Mouse (Mus musculus): ENCODE results near the gene Chchd10. TPM values are rescaled to one million over a fixed set of nuclear protein-coding genes. Genes with fewer than 3 reads are reported as not detected.

Chchd10 gene
- polyA plus RNA-seq, 2 experiments = 11.7 to 24.8 TPM

GRCm38 (mm10) chr10:75942736-75943477 is 10.0 kb downstream of the Chchd10 start, which contains the start of gene Vpreb3:
TSS of gene Vpreb3 (plus strand) at chr10:75943057.
- no peak within 1 kb of the TSS for H3K4me3 ChIP-seq (replicated peaks; ENCODE audit: low read length)
- no peak for DNase-seq (ENCODE audit: low spot score)
- WGBS = 80% methylated on average over 15 of the region's 15 CpGs
- H3K27me3 ChIP-seq (ENCODE audit: control insufficient read depth, insufficient read depth, low read length) = no peaks in the 10 kb centered on the region
- H3K4me2 ChIP-seq (replicated peaks; ENCODE audit: low read depth, low read length, severe bottlenecking) = no peak within 1 kb of the TSS
- no peaks in the 10 kb centered on the region for H3K4me1 ChIP-seq (ENCODE audit: control insufficient read depth, insufficient read depth, low read length)
- H3K9ac ChIP-seq (ENCODE audit: low read depth, low read length, severe bottlenecking) = no peak within 1 kb of the TSS
- H3K9me3 ChIP-seq (ENCODE audit: control insufficient read depth, low read length) = no peaks in the 10 kb centered on the region
- H3K27ac ChIP-seq (replicated peaks; ENCODE audit: low read depth, low read length) = no peak within 1 kb of the TSS
- no peaks in the 10 kb centered on the region for H3K36me3 ChIP-seq (ENCODE audit: control insufficient read depth, insufficient read depth, low read length)
- no peak for TF ChIP-seq POLR2A (IDR thresholded peaks at IDR 0.05; ENCODE audit: borderline replicate concordance, extremely low read depth, insufficient read depth, insufficient read length)
- ATAC-seq (ENCODE audit: low FRiP score, low read depth) = no peak

DNA sequence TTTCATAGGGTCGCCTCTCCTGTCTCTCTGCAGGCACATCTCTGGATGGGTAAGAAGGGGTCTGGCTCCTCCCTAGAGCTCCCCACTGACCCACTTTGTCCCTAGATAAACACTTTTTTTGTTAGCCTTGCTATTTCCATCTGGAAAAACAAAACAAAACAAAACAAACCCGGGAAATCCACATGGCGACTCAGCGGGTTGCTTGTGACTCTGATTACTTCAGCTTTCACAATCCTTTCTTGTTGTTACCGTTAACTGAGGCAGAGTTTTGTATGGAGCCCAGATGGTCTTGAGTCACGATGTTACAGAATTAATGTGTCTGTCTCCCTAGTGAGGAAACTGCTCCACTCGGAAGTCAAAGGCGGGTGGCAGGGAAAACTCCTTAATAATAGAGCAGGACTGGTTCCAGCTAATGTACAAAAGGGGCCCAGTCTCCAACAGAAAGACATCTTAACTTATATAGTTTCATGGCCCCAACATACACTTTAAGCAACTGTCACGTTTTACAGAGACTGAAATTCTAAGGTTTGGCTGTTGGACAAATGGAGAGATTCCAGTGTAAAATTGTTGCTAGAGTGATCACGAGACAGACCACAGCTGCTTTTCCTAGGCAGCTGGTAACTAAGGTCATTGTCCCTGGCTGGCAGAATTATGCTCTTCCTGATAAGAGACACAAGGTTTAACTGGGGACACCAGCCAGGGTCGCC is 11.3 kb downstream of the Chchd10 start:
- Histone ChIP-seq H3K9ac (ENCODE audit: low read depth, low read length, severe bottlenecking) (no peak overlapping the region), H3K27me3 (ENCODE audit: control insufficient read depth, insufficient read depth, low read length) (no peaks in the 10 kb centered on the region), H3K4me2 (replicated peaks; ENCODE audit: low read depth, low read length, severe bottlenecking) (no peak overlapping the region), H3K9me3 (ENCODE audit: control insufficient read depth, low read length) (no peaks in the 10 kb centered on the region), H3K27ac (replicated peaks; ENCODE audit: low read depth, low read length) (no peak overlapping the region), H3K4me3 (replicated peaks; ENCODE audit: low read length) (no peak overlapping the region), H3K36me3 (ENCODE audit: control insufficient read depth, insufficient read depth, low read length) (no peaks in the 10 kb centered on the region), H3K4me1 (ENCODE audit: control insufficient read depth, insufficient read depth, low read length) (no peaks in the 10 kb centered on the region)
- 44% methylated on average over 11 of the region's 11 CpGs for WGBS
- ATAC-seq (ENCODE audit: low FRiP score, low read depth) (no peak), DNase-seq (ENCODE audit: low spot score) (no peak)
- no peak for TF ChIP-seq POLR2A (IDR thresholded peaks at IDR 0.05; ENCODE audit: borderline replicate concordance, extremely low read depth, insufficient read depth, insufficient read length)

DNA sequence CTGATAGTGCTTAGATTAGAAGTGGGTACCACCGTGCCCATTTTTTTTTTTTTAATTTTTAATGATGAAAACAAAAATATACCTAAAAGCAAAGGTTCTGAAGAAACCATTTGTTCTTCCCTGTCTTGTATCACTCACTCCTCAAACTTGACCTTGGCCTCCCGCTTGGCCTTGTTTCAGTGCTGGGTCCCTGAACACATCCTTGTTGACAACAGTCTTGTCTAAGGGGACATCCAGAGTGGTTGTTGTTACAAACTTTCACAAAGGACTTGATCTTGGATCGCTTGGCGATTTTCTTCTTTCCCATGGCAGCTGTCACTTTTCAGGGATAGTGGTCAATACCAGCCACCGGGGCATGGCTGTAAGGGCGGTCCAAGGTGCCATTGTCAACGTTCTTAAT is 12.3 kb downstream of the Chchd10 start:
- no peak overlapping the region for H3K27ac ChIP-seq (replicated peaks; ENCODE audit: low read depth, low read length)
- DNase-seq (ENCODE audit: low spot score) (no peak), ATAC-seq (ENCODE audit: low FRiP score, low read depth) (no peak)
- H3K36me3 ChIP-seq (ENCODE audit: control insufficient read depth, insufficient read depth, low read length) = no peaks in the 10 kb centered on the region
- H3K27me3 ChIP-seq (ENCODE audit: control insufficient read depth, insufficient read depth, low read length) = no peaks in the 10 kb centered on the region; the same call in 1 of the 2 replicates
- H3K4me3 ChIP-seq (replicated peaks; ENCODE audit: low read length) = no peak overlapping the region
- H3K9me3 ChIP-seq (ENCODE audit: control insufficient read depth, low read length) = no peaks in the 10 kb centered on the region
- H3K4me1 ChIP-seq (ENCODE audit: control insufficient read depth, insufficient read depth, low read length) = no peaks in the 10 kb centered on the region
- no peak overlapping the region for H3K4me2 ChIP-seq (replicated peaks; ENCODE audit: low read depth, low read length, severe bottlenecking)
- H3K9ac ChIP-seq (ENCODE audit: low read depth, low read length, severe bottlenecking) = no peak overlapping the region
- TF ChIP-seq POLR2A (IDR thresholded peaks at IDR 0.05; ENCODE audit: borderline replicate concordance, extremely low read depth, insufficient read depth, insufficient read length) = no peak
- 94% methylated on average over 7 of the region's 7 CpGs for WGBS

- no peaks in the 10 kb centered on the region for H3K9me3 ChIP-seq (ENCODE audit: control insufficient read depth, low read length)
- H3K36me3 ChIP-seq (ENCODE audit: control insufficient read depth, insufficient read depth, low read length) = no peaks in the 10 kb centered on the region
- H3K9ac ChIP-seq (ENCODE audit: low read depth, low read length, severe bottlenecking) = no peak overlapping the region
- H3K27me3 ChIP-seq (ENCODE audit: control insufficient read depth, insufficient read depth, low read length) = no peaks in the 10 kb centered on the region; the same call in 1 of the 2 replicates
- DNase-seq (ENCODE audit: low spot score) (no peak), ATAC-seq (ENCODE audit: low FRiP score, low read depth) (no peak)
- no peak overlapping the region for H3K4me3 ChIP-seq (replicated peaks; ENCODE audit: low read length)
- H3K27ac ChIP-seq (replicated peaks; ENCODE audit: low read depth, low read length) = no peak overlapping the region
- TF ChIP-seq POLR2A (IDR thresholded peaks at IDR 0.05; ENCODE audit: borderline replicate concordance, extremely low read depth, insufficient read depth, insufficient read length) = no peak
- H3K4me2 ChIP-seq (replicated peaks; ENCODE audit: low read depth, low read length, severe bottlenecking) = no peak overlapping the region
- 81% methylated on average over 7 of the region's 7 CpGs for WGBS
- H3K4me1 ChIP-seq (ENCODE audit: control insufficient read depth, insufficient read depth, low read length) = 0 out of 2 replicates have a peak, but pooled peaks cover 3% of the 10 kb centered on the region
These were observed 13.0 kb downstream of the Chchd10 start for GRCm38 (mm10) chr10:75945896-75946295.

DNA sequence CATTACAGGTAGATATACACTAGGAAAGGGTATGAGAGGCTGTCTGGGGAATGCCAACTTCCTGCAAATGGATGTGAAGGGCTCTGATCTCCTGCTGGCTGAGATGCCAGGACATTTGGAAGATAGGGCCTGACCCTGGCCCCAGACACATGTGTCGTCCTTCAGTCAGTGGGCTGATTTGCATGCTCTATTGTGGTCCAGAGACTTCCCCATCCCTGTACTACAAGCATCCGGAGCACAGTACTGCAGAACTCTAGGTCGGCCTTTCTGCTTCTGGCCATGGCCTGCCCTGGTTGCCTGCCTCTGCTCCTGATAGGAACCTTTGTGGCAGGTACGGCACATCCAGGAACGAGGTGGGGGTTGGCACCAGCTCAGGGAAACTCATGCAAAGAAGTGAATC is 15.1 kb downstream of the Chchd10 start:
- H3K4me1 ChIP-seq (ENCODE audit: control insufficient read depth, insufficient read depth, low read length) = 0 out of 2 replicates have a peak, but pooled peaks cover 3% of the 10 kb centered on the region
- DNase-seq (ENCODE audit: low spot score) = no peak
- H3K27me3 ChIP-seq (ENCODE audit: control insufficient read depth, insufficient read depth, low read length) = no peaks in the 10 kb centered on the region; the same call in 1 of the 2 replicates
- no peak for ATAC-seq (ENCODE audit: low FRiP score, low read depth)
- H3K4me2 ChIP-seq (replicated peaks; ENCODE audit: low read depth, low read length, severe bottlenecking) = no peak overlapping the region
- no peak overlapping the region for H3K9ac ChIP-seq (ENCODE audit: low read depth, low read length, severe bottlenecking)
- no peaks in the 10 kb centered on the region for H3K9me3 ChIP-seq (ENCODE audit: control insufficient read depth, low read length)
- H3K27ac ChIP-seq (replicated peaks; ENCODE audit: low read depth, low read length) = no peak overlapping the region
- H3K36me3 ChIP-seq (ENCODE audit: control insufficient read depth, insufficient read depth, low read length) = no peaks in the 10 kb centered on the region
- no peak overlapping the region for H3K4me3 ChIP-seq (replicated peaks; ENCODE audit: low read length)
- no peak for TF ChIP-seq POLR2A (IDR thresholded peaks at IDR 0.05; ENCODE audit: borderline replicate concordance, extremely low read depth, insufficient read depth, insufficient read length)
- 75% methylated on average over 5 of the region's 5 CpGs for WGBS
